Mouse (Mus musculus) thymus, adult 2 months (tissue): ENCODE measurements around the gene Plekha5.

Experiments
- CTCF ChIP-seq: fragments of 200-500 bp; IDR thresholded peaks from 2 replicates; pipeline ENCODE4 v1.5.1; 2012; ENCODE audit warnings: mild to moderate bottlenecking, control low read depth, low read length, moderate library complexity, borderline replicate concordance; ENCODE audit not compliant: control insufficient read depth, poor library complexity, insufficient read depth; ENCODE audit errors: extremely low read depth
- POLR2A ChIP-seq: fragments of 200-500 bp; IDR thresholded peaks from 2 replicates; pipeline ENCODE4 v1.6.1; 2012; ENCODE audit warnings: mild to moderate bottlenecking, low read length, control low read depth, moderate library complexity; ENCODE audit not compliant: control insufficient read depth, poor library complexity, insufficient read depth; ENCODE audit errors: extremely low read depth

- TF ChIP-seq CTCF (no peak), POLR2A (no peak)
Observed at GRCm38 (mm10) chr6:140601175-140601574, 177.3 kb downstream of the Plekha5 start.
